Mouse (Mus musculus) midbrain, embryonic 16.5 days (tissue): ENCODE results near the gene Yy2. TPM values are rescaled to one million over a fixed set of nuclear protein-coding genes. Genes with fewer than 3 reads are reported as not detected.

Experiments used
- ATAC-seq: fragments of 200-750 bp; cut with Nextera tagmentation; 2 replicates; pipeline ENCODE4 v1.8.0; 2017; ENCODE audit warnings: moderate TSS enrichment
- H3K27ac ChIP-seq: fragments of 300-500 bp; sonication (generic); 2 replicates; pipeline ENCODE4 v1.5.1; 2014; ENCODE audit warnings: mild to moderate bottlenecking, low read length, mixed read lengths
- H3K27me3 ChIP-seq: fragments of 300-500 bp; sonication (generic); 2 replicates; pipeline ENCODE4 v1.6.1; 2014; ENCODE audit warnings: low read depth, low read length, mixed read lengths; ENCODE audit not compliant: control insufficient read depth, insufficient read depth
- H3K36me3 ChIP-seq: fragments of 300-500 bp; sonication (generic); 2 replicates; pipeline ENCODE4 v1.6.1; 2014; ENCODE audit warnings: mild to moderate bottlenecking, low read length, moderate library complexity, mixed read lengths; ENCODE audit not compliant: control insufficient read depth, insufficient read depth
- H3K4me1 ChIP-seq: fragments of 300-500 bp; sonication (generic); 2 replicates; pipeline ENCODE4 v1.6.1; 2014; ENCODE audit warnings: mild to moderate bottlenecking, low read length, mixed read lengths; ENCODE audit not compliant: control insufficient read depth, insufficient read depth
- H3K4me2 ChIP-seq: fragments of 300-500 bp; sonication (generic); 2 replicates; pipeline ENCODE4 v1.6.1; 2014; ENCODE audit warnings: mild to moderate bottlenecking, low read length, mixed read lengths
- H3K4me3 ChIP-seq: fragments of 300-500 bp; sonication (generic); 2 replicates; pipeline ENCODE4 v1.5.1; 2014; ENCODE audit warnings: low read depth, mild to moderate bottlenecking, low read length, moderate library complexity, mixed read lengths
- H3K9ac ChIP-seq: fragments of 300-500 bp; sonication (generic); 2 replicates; pipeline ENCODE4 v1.6.1; 2014; ENCODE audit warnings: low read depth, low read length, mixed read lengths
- H3K9me3 ChIP-seq: fragments of 300-500 bp; sonication (generic); replicated peaks from 2 replicates; pipeline ENCODE4 v1.6.1; 2014; ENCODE audit warnings: mild to moderate bottlenecking, low read length, mixed read lengths; ENCODE audit not compliant: control insufficient read depth, poor library complexity, severe bottlenecking
- WGBS: fragments of 180-500 bp; shearing (Covaris S2); extraction: QIAGEN DNeasy Blood & Tissue Kit; methylation state at CpG from one replicate; pipeline ENCODE4 v1.1.7; 2014; 5-methylcytosine and 5-hydroxymethylcytosine counted together
- polyA plus RNA-seq: library from polyadenylated mRNA; unstranded; fragments of >200 nt; fragmentation: Nextera tagmentation; extraction: Ambion mirVana; gene quantifications from 2 replicates; pipeline ENCODE4 v1.2.1, GENCODE M21; 2015

The Yy2 gene
- 1.6 and 2.6 TPM in 2 replicates for polyA plus RNA-seq

GRCm38 (mm10) chrX:157568840-157569239 lies at the start of gene Yy2:
TSS of gene Yy2 (minus strand) at chrX:157568985.
- no peaks in the 10 kb centered on the region for H3K9me3 ChIP-seq
- H3K36me3 ChIP-seq: no peaks in the 10 kb centered on the region
- H3K4me3 ChIP-seq: no peak within 1 kb of the TSS
- H3K4me2 ChIP-seq: no peak within 1 kb of the TSS
- no peaks in the 10 kb centered on the region for H3K4me1 ChIP-seq
- WGBS: 88% methylated on average over 26 of the region's 26 CpGs
- H3K9ac ChIP-seq: no peak within 1 kb of the TSS
- no peak within 1 kb of the TSS for H3K27ac ChIP-seq
- no peaks in the 10 kb centered on the region for H3K27me3 ChIP-seq
- ATAC-seq: no peak

- no peak overlapping the region for H3K9ac ChIP-seq
- no peak for ATAC-seq
- no peaks in the 10 kb centered on the region for H3K36me3 ChIP-seq
- no peak overlapping the region for H3K27ac ChIP-seq
- H3K27me3 ChIP-seq: no peaks in the 10 kb centered on the region
- H3K4me3 ChIP-seq: no peak overlapping the region
- 19% methylated on average over 32 of the region's 32 CpGs for WGBS
- H3K9me3 ChIP-seq: no peaks in the 10 kb centered on the region
- no peaks in the 10 kb centered on the region for H3K4me1 ChIP-seq
- H3K4me2 ChIP-seq: peak overlapping the region; percentile 41
These were observed 44.1 kb upstream of the Yy2 start for GRCm38 (mm10) chrX:157612894-157613293.

DNA sequence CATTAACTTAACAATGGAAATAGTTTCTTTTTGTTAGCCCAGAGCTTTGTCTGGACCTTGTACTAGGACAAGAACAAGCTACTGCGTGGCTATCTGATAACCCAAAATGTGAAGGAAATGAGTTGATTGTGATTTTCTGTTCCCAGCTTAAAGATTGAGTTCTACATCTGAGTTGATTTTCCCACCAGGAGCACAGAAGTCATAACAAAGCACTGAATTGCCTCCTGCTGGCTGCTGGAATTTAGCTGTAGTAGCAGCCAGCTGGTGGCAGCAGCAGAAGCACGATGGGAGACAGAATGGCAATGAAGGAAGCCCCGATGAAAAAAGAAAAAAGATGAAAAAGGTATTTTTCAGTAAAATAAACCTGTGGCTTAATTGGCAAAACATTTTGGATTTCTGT lies 32.7 kb upstream of the Yy2 start:
- 13% methylated on average over 3 of the region's 3 CpGs for WGBS
- H3K27me3 ChIP-seq: no peaks in the 10 kb centered on the region
- no peaks in the 10 kb centered on the region for H3K9me3 ChIP-seq
- H3K27ac ChIP-seq: no peak overlapping the region
- no peak overlapping the region for H3K4me2 ChIP-seq
- H3K4me1 ChIP-seq: no peaks in the 10 kb centered on the region
- no peaks in the 10 kb centered on the region for H3K36me3 ChIP-seq
- ATAC-seq: no peak
- H3K4me3 ChIP-seq: no peak overlapping the region
- no peak overlapping the region for H3K9ac ChIP-seq

GRCm38 (mm10) chrX:157598186-157598996 lies 29.6 kb upstream of the Yy2 start, which contains the start of gene Mbtps2:
TSS of gene Mbtps2 (minus strand) at chrX:157598715.
- Histone ChIP-seq H3K36me3 (no peaks in the 10 kb centered on the region), H3K4me2 (peak within 1 kb of the TSS; percentile 56), H3K4me3 (peak within 1 kb of the TSS; percentile 61), H3K4me1 (no peaks in the 10 kb centered on the region; the same call in 1 of the 2 replicates), H3K27me3 (no peaks in the 10 kb centered on the region), H3K9ac (peak within 1 kb of the TSS; percentile 78), H3K9me3 (no peaks in the 10 kb centered on the region), H3K27ac (peak within 1 kb of the TSS; percentile 87)
- ATAC-seq: peak; percentile 90
- 16% methylated on average over 51 of the region's 74 CpGs for WGBS

DNA sequence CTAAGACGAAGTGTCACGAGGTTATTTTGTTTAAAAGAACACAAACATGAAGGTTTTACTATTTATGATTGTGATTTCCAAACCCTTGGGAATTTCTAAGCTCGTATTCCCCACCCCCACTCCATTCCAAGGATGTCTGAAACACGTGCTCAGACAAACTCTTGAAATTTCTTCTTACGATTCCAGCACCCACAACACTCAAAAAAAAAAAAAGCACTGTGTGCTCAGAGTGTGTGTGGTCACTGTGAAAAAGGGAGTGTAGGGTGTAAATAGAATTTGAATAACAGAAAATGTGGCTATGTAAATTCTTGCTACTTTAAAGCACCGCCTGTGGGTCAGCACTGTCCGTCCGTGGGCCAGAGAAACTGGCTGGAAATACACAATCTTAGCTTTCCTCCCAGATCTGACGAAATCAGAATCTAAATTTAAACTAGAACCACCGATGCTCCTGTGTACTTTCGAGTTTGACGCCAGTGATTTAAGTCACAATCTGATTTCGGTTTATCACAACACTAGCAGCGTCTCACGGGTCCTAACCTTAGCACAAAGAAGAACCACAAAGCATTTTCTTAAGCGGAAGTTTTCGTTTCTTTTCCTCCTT lies 28.9 kb upstream of the Yy2 start:
- Histone ChIP-seq H3K4me1 (no peaks in the 10 kb centered on the region; the same call in 1 of the 2 replicates), H3K4me3 (peak overlapping the region; percentile 61), H3K4me2 (peak overlapping the region; percentile 56), H3K27me3 (no peaks in the 10 kb centered on the region), H3K9me3 (no peaks in the 10 kb centered on the region), H3K9ac (peak overlapping the region; percentile 78), H3K27ac (peak overlapping the region; percentile 87), H3K36me3 (no peaks in the 10 kb centered on the region)
- peak; percentile 39; the same call in 1 of the 2 replicates for ATAC-seq
- 15% methylated on average over 17 of the region's 17 CpGs for WGBS

DNA sequence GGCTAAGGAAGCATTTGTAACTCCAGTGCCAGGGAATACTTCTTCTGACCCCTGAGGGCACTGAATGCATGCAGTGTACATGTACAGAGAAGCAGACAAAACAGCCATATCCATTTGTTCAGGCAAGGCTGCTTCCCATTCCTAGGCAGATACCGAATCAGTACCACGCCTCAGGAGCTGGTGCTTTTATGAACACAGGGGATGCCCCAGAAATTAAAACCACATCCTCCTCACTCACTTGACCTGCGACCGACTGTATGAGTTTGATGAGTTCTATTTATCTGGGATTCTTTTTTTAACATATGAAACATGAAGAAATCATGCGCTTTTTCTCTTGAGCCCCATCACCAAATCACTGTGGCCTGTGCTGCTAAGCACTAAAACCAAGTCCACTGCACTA lies 28.0 kb upstream of the Yy2 start:
- no peak for ATAC-seq
- Histone ChIP-seq H3K4me1 (no peaks in the 10 kb centered on the region; the same call in 1 of the 2 replicates), H3K4me3 (peak overlapping the region; percentile 61), H3K36me3 (no peaks in the 10 kb centered on the region), H3K9ac (no peak overlapping the region), H3K27ac (no peak overlapping the region), H3K9me3 (no peaks in the 10 kb centered on the region), H3K4me2 (peak overlapping the region; percentile 56), H3K27me3 (no peaks in the 10 kb centered on the region)
- 83% methylated on average over 5 of the region's 5 CpGs for WGBS

GRCm38 (mm10) chrX:157595927-157596326 lies 27.1 kb upstream of the Yy2 start:
- Histone ChIP-seq H3K9me3 (no peaks in the 10 kb centered on the region), H3K4me1 (no peaks in the 10 kb centered on the region; the same call in 1 of the 2 replicates), H3K9ac (no peak overlapping the region), H3K27me3 (no peaks in the 10 kb centered on the region), H3K36me3 (no peaks in the 10 kb centered on the region), H3K4me2 (no peak overlapping the region), H3K4me3 (no peak overlapping the region), H3K27ac (no peak overlapping the region)
- ATAC-seq: no peak
- WGBS: 87% methylated on average over 6 of the region's 6 CpGs

GRCm38 (mm10) chrX:157594606-157595005 lies 25.8 kb upstream of the Yy2 start:
- ATAC-seq: no peak; the same call in 1 of the 2 replicates
- 35% methylated on average over 2 of the region's 2 CpGs for WGBS
- Histone ChIP-seq H3K9ac (no peak overlapping the region), H3K27ac (0 out of 2 replicates have a peak overlapping the region, but pooled peaks have one; percentile 8), H3K36me3 (no peaks in the 10 kb centered on the region), H3K27me3 (no peaks in the 10 kb centered on the region), H3K9me3 (no peaks in the 10 kb centered on the region), H3K4me2 (no peak overlapping the region), H3K4me1 (no peaks in the 10 kb centered on the region; the same call in 1 of the 2 replicates), H3K4me3 (no peak overlapping the region)

- Histone ChIP-seq H3K36me3 (no peaks in the 10 kb centered on the region), H3K9ac (no peak overlapping the region), H3K9me3 (no peaks in the 10 kb centered on the region), H3K27ac (no peak overlapping the region), H3K27me3 (no peaks in the 10 kb centered on the region), H3K4me3 (no peak overlapping the region), H3K4me1 (no peaks in the 10 kb centered on the region), H3K4me2 (no peak overlapping the region)
- 56% methylated on average over 5 of the region's 5 CpGs for WGBS
- no peak for ATAC-seq
These were observed 18.2 kb upstream of the Yy2 start for GRCm38 (mm10) chrX:157587001-157587400.
